Mouse (Mus musculus): ENCODE results near the gene Cd300ld5. TPM values are rescaled to one million over a fixed set of nuclear protein-coding genes. Genes with fewer than 3 reads are reported as not detected.
"Not testable (repeated sequence)": the region's sequence is repeated elsewhere in the genome, so short reads cannot be mapped to it uniquely, and the experiment has no call there.

Cd300ld5 gene
- polyA plus RNA-seq, 1 experiment from 2014 or later: not detected

DNA sequence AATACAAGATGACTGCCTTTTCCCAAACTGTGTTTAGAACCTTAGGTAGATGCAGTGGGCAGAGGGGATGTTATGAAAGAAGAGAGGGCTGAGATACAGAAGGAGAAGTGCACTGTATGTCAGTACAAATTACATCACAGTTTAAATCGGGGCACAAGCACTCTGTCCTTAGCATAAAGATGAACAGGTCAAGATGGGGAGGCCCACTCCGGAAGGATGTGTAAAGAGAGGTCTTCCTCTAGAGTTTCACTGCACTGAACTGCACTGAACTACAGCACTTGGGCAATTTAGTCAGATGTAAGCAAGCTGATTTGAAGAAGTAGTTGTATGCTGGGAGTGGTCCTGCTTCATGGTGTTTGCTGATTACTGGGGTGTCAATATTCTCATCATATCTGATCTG is 22.2 kb upstream of the Cd300ld5 start:
- H3K36me3 ChIP-seq (ENCODE audit: control insufficient read depth, insufficient read depth, low read length): no peaks in the 10 kb centered on the region
- ATAC-seq (replicated peaks; ENCODE audit: insufficient number of reproducible peaks, low FRiP score, low TSS enrichment): no peak

DNA sequence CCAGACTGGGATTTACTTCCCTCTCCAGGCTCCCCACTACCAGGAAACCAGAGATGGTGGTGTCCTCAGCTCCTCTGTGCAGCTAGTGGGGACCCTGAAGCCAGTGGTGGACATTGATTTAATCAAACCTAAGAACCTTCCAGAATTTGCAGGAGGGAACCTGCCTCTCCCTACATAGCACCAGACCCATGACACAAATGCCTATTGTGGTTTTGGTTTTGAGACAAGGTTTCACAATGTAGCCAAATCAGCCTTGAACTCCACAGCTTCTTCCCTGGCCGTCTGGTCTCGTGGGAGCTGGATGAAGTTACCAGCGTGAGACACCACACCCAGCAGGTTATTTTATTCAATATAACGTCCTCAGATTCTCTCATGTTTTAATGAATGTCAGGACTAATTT is 21.1 kb upstream of the Cd300ld5 start:
- Histone ChIP-seq H3K4me2 (no peak overlapping the region), H3K4me1 (ENCODE audit: control insufficient read depth, insufficient read depth, low read length) (no peaks in the 10 kb centered on the region), H3K9me3 (replicated peaks; ENCODE audit: control insufficient read depth, low read length) (no peaks in the 10 kb centered on the region), H3K36me3 (ENCODE audit: control insufficient read depth, insufficient read depth, low read length) (no peaks in the 10 kb centered on the region), H3K27ac (ENCODE audit: low read depth, low read length) (no peak overlapping the region), H3K27me3 (ENCODE audit: control insufficient read depth, insufficient read depth, low read length) (no peaks in the 10 kb centered on the region), H3K4me3 (ENCODE audit: low read depth, low read length) (no peak overlapping the region), H3K9ac (ENCODE audit: low read depth, low read length) (no peak overlapping the region)
- 76% methylated on average over 4 of the region's 4 CpGs for WGBS (ENCODE audit: insufficient replicate concordance)
- ATAC-seq (replicated peaks; ENCODE audit: insufficient number of reproducible peaks, low FRiP score, low TSS enrichment): no peak

More for the DNA sequence above, 22.2 kb upstream of the Cd300ld5 start:
- Histone ChIP-seq H3K4me1 (ENCODE audit: control insufficient read depth, insufficient read depth, low read length) (no peaks in the 10 kb centered on the region), H3K27ac (ENCODE audit: low read depth, low read length) (no peak overlapping the region), H3K9me3 (replicated peaks; ENCODE audit: control insufficient read depth, low read length) (no peaks in the 10 kb centered on the region), H3K9ac (ENCODE audit: low read depth, low read length) (no peak overlapping the region), H3K4me3 (ENCODE audit: low read depth, low read length) (no peak overlapping the region), H3K4me2 (no peak overlapping the region), H3K27me3 (ENCODE audit: control insufficient read depth, insufficient read depth, low read length) (no peaks in the 10 kb centered on the region)
- 77% methylated on average over 2 of the region's 2 CpGs for WGBS (ENCODE audit: insufficient replicate concordance)

GRCm38 (mm10) chr11:115054537-115054936 is 17.0 kb upstream of the Cd300ld5 start:
- H3K4me3 ChIP-seq (ENCODE audit: low read depth, low read length): no peak overlapping the region
- H3K27me3 ChIP-seq (ENCODE audit: control insufficient read depth, insufficient read depth, low read length): no peaks in the 10 kb centered on the region
- no peak overlapping the region for H3K4me2 ChIP-seq
- ATAC-seq (replicated peaks; ENCODE audit: insufficient number of reproducible peaks, low FRiP score, low TSS enrichment): no peak
- no peaks in the 10 kb centered on the region for H3K9me3 ChIP-seq (replicated peaks; ENCODE audit: control insufficient read depth, low read length)
- H3K27ac ChIP-seq (ENCODE audit: low read depth, low read length): no peak overlapping the region
- no peaks in the 10 kb centered on the region for H3K4me1 ChIP-seq (ENCODE audit: control insufficient read depth, insufficient read depth, low read length)
- H3K9ac ChIP-seq (ENCODE audit: low read depth, low read length): no peak overlapping the region
- H3K36me3 ChIP-seq (ENCODE audit: control insufficient read depth, insufficient read depth, low read length): no peaks in the 10 kb centered on the region

DNA sequence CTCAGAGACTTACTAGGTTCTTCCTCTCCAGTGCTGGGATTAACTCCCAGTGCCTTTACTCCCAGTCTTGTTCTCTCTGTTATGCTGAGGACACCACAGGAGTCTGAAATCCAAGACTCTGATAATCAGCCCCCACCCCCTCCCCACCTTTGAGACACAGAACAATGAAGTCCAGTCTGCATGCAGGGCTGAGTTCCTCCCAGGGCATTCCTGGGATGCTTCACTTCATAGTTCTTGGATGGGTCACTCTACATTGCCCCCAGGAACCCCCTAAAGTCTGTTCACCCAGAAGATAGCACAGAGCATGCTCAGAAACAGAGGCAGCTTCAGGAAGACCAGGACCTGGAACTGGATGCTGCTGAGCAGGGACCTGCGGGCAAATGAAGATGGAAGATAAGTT is 15.4 kb upstream of the Cd300ld5 start:
- WGBS (ENCODE audit: insufficient replicate concordance): 67% methylated on average over 1 of the region's 1 CpGs
- H3K27me3 ChIP-seq (ENCODE audit: control insufficient read depth, insufficient read depth, low read length): no peaks in the 10 kb centered on the region

GRCm38 (mm10) chr11:115052206-115052605 is 14.6 kb upstream of the Cd300ld5 start:
- no peak overlapping the region for H3K9ac ChIP-seq (ENCODE audit: low read depth, low read length)
- no peaks in the 10 kb centered on the region for H3K27me3 ChIP-seq (ENCODE audit: control insufficient read depth, insufficient read depth, low read length)
- no peaks in the 10 kb centered on the region for H3K4me1 ChIP-seq (ENCODE audit: control insufficient read depth, insufficient read depth, low read length)
- no peak for ATAC-seq (replicated peaks; ENCODE audit: insufficient number of reproducible peaks, low FRiP score, low TSS enrichment)
- no peaks in the 10 kb centered on the region for H3K9me3 ChIP-seq (replicated peaks; ENCODE audit: control insufficient read depth, low read length)
- no peaks in the 10 kb centered on the region for H3K36me3 ChIP-seq (ENCODE audit: control insufficient read depth, insufficient read depth, low read length)
- no peak overlapping the region for H3K27ac ChIP-seq (ENCODE audit: low read depth, low read length)
- no peak overlapping the region for H3K4me2 ChIP-seq
- no peak overlapping the region for H3K4me3 ChIP-seq (ENCODE audit: low read depth, low read length)
- WGBS (ENCODE audit: insufficient replicate concordance): 4% methylated on average over 9 of the region's 9 CpGs

More for the DNA sequence above, 15.4 kb upstream of the Cd300ld5 start:
- H3K36me3 ChIP-seq (ENCODE audit: control insufficient read depth, insufficient read depth, low read length): no peaks in the 10 kb centered on the region
- no peak overlapping the region for H3K4me3 ChIP-seq (ENCODE audit: low read depth, low read length)
- H3K4me1 ChIP-seq (ENCODE audit: control insufficient read depth, insufficient read depth, low read length): no peaks in the 10 kb centered on the region
- no peaks in the 10 kb centered on the region for H3K9me3 ChIP-seq (replicated peaks; ENCODE audit: control insufficient read depth, low read length)
- no peak overlapping the region for H3K9ac ChIP-seq (ENCODE audit: low read depth, low read length)
- H3K27ac ChIP-seq (ENCODE audit: low read depth, low read length): no peak overlapping the region
- no peak for ATAC-seq (replicated peaks; ENCODE audit: insufficient number of reproducible peaks, low FRiP score, low TSS enrichment)
- H3K4me2 ChIP-seq: no peak overlapping the region

DNA sequence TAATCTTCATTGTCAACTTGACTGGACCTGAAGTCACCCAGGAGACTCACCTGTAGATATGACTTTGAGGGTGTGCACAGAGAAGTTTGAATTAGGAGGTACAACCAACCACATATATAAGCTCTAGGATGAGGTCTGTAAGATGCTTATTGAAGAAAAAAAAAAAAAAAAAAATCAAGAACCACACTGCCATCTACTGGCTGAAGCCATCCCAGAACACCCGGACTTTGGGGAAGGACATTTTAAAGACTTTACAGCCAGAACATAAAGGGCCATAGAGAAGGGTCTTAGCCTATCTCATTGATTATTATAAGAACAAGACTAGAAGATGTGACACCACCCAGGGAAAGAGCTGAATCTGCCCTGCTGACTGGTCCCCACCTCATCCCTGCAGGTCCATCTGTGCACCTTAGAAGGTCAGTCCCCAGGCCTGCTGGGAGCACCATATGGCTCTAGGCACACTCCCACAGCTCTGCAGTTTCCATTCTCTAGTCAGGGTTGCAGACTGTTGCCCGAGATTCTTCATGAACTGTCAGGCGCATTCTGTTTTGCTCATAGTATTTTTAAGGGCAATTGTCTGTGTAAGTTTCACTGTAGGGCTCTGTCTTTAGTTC is 11.8 kb upstream of the Cd300ld5 start:
- ATAC-seq (replicated peaks; ENCODE audit: insufficient number of reproducible peaks, low FRiP score, low TSS enrichment): no peak
- Histone ChIP-seq H3K9me3 (replicated peaks; ENCODE audit: control insufficient read depth, low read length) (no peaks in the 10 kb centered on the region), H3K36me3 (ENCODE audit: control insufficient read depth, insufficient read depth, low read length) (no peaks in the 10 kb centered on the region), H3K27me3 (ENCODE audit: control insufficient read depth, insufficient read depth, low read length) (no peaks in the 10 kb centered on the region), H3K27ac (ENCODE audit: low read depth, low read length) (no peak overlapping the region), H3K4me3 (ENCODE audit: low read depth, low read length) (no peak overlapping the region), H3K4me1 (ENCODE audit: control insufficient read depth, insufficient read depth, low read length) (no peaks in the 10 kb centered on the region), H3K9ac (ENCODE audit: low read depth, low read length) (no peak overlapping the region), H3K4me2 (no peak overlapping the region)
- 35% methylated on average over 3 of the region's 3 CpGs for WGBS (ENCODE audit: insufficient replicate concordance)

GRCm38 (mm10) chr11:115048259-115048658 is 10.7 kb upstream of the Cd300ld5 start, which contains the start of gene Cd300ld3:
Gene Cd300ld3 (minus strand): TSS chr11:115048409.
- 64% methylated on average over 2 of the region's 2 CpGs for WGBS (ENCODE audit: insufficient replicate concordance)
- no peak within 1 kb of the TSS for H3K4me3 ChIP-seq (ENCODE audit: low read depth, low read length)
- H3K27ac ChIP-seq (ENCODE audit: low read depth, low read length): no peak within 1 kb of the TSS
- H3K4me2 ChIP-seq: no peak within 1 kb of the TSS
- no peaks in the 10 kb centered on the region for H3K27me3 ChIP-seq (ENCODE audit: control insufficient read depth, insufficient read depth, low read length)
- ATAC-seq (replicated peaks; ENCODE audit: insufficient number of reproducible peaks, low FRiP score, low TSS enrichment): no peak
- H3K9me3 ChIP-seq (replicated peaks; ENCODE audit: control insufficient read depth, low read length): no peaks in the 10 kb centered on the region
- H3K9ac ChIP-seq (ENCODE audit: low read depth, low read length): no peak within 1 kb of the TSS
- H3K4me1 ChIP-seq (ENCODE audit: control insufficient read depth, insufficient read depth, low read length): no peaks in the 10 kb centered on the region
- H3K36me3 ChIP-seq (ENCODE audit: control insufficient read depth, insufficient read depth, low read length): no peaks in the 10 kb centered on the region

- ATAC-seq (replicated peaks; ENCODE audit: insufficient number of reproducible peaks, low FRiP score, low TSS enrichment); H3K9me3 ChIP-seq (replicated peaks; ENCODE audit: control insufficient read depth, low read length); H3K36me3 ChIP-seq (ENCODE audit: control insufficient read depth, insufficient read depth, low read length); H3K4me3 ChIP-seq (ENCODE audit: low read depth, low read length); H3K4me2 ChIP-seq; H3K27me3 ChIP-seq (ENCODE audit: control insufficient read depth, insufficient read depth, low read length); H3K9ac ChIP-seq (ENCODE audit: low read depth, low read length); H3K4me1 ChIP-seq (ENCODE audit: control insufficient read depth, insufficient read depth, low read length); H3K27ac ChIP-seq (ENCODE audit: low read depth, low read length): not testable (repeated sequence)
- no CpG with 5 or more reads among the region's 6 CpGs for WGBS (ENCODE audit: insufficient replicate concordance)
Measured at GRCm38 (mm10) chr11:115026912-115027311, 10.7 kb downstream of the Cd300ld5 start, which contains the start of gene Cd300ld4. Gene Cd300ld4 (minus strand): TSS chr11:115027012.

- not testable (repeated sequence) for ATAC-seq (replicated peaks; ENCODE audit: insufficient number of reproducible peaks, low FRiP score, low TSS enrichment); H3K36me3 ChIP-seq (ENCODE audit: control insufficient read depth, insufficient read depth, low read length)
Measured at GRCm38 (mm10) chr11:115016093-115016492, 21.5 kb downstream of the Cd300ld5 start, which contains the start of gene Cd300ld2. Gene Cd300ld2 (minus strand): TSS chr11:115016193.

More at GRCm38 (mm10) chr11:115016093-115016492, 21.5 kb downstream of the Cd300ld5 start, which contains the start of gene Cd300ld2:
- not testable (repeated sequence) for H3K9me3 ChIP-seq (replicated peaks; ENCODE audit: control insufficient read depth, low read length); H3K4me3 ChIP-seq (ENCODE audit: low read depth, low read length); H3K27ac ChIP-seq (ENCODE audit: low read depth, low read length); H3K4me1 ChIP-seq (ENCODE audit: control insufficient read depth, insufficient read depth, low read length); H3K27me3 ChIP-seq (ENCODE audit: control insufficient read depth, insufficient read depth, low read length); H3K4me2 ChIP-seq; H3K9ac ChIP-seq (ENCODE audit: low read depth, low read length)
- WGBS (ENCODE audit: insufficient replicate concordance): no CpG with 5 or more reads among the region's 7 CpGs

Data from heart, embryonic 11.5 days (tissue).